Mouse (Mus musculus): ENCODE results near the gene Prm2. TPM values are rescaled to one million over a fixed set of nuclear protein-coding genes. Genes with fewer than 3 reads are reported as not detected.

Prm2 gene
- polyA plus RNA-seq, 1 experiment from 2014 or later = not detected

DNA sequence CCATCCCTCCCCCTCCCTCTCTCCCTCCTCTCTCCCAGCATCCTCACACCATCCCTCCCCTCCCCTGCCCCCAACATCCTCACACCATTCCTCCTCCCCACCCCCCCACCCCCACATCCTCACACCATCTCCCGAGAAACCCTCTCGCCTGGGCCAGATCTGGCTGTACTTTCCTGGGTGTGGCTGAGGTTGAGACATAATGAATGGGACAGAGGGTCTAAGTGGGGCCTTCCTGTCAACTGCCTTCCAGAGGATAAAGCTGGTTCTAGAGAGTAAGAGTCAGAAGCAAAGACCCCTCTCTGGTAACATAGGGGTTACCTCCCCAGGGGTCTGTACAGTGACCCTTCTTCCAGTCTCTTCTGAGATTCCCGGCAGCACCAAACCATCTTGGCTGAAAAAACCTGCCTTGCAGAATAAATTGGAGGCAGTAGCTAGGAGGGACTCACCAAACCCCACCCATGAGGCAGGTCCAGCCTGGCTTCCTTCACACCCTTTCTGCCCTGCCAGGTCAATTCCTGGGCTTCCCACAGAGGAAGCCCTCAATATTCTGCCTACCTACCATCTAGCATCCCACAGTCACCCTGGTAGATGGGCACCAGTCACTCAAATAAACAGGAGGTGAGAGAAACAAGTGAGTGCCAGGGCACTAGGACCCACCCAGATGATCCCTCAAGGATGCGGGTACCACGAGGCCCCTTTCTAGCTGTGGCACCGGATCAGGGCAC lies 32.2 kb downstream of the Prm2 start:
- Histone ChIP-seq H3K36me3 (ENCODE audit: control insufficient read depth, insufficient read depth, low read length) (no peaks in the 10 kb centered on the region), H3K9me3 (ENCODE audit: control insufficient read depth, low read length) (no peaks in the 10 kb centered on the region), H3K4me3 (ENCODE audit: control insufficient read depth in 1 of 2, insufficient read depth in 1 of 2, low read depth in 1 of 2, low read length in 2 of 2) (no peak overlapping the region), H3K27ac (replicated peaks in 1 of 2; ENCODE audit: control insufficient read depth in 1 of 2, insufficient read depth in 1 of 2, low read depth in 2 of 2, low read length in 2 of 2) (no peak overlapping the region), H3K27me3 (ENCODE audit: control insufficient read depth, insufficient read depth, low read length) (0 out of 2 replicates have a peak, but pooled peaks cover 3% of the 10 kb centered on the region), H3K9ac (ENCODE audit: low read length) (no peak overlapping the region), H3K4me1 (ENCODE audit: control insufficient read depth in 2 of 2, insufficient read depth in 2 of 2, low read length in 2 of 2) (peaks cover 0 to 5% of the 10 kb centered on the region in 2 experiments; a peak in 2 of 4 replicates), H3K4me2 (ENCODE audit: low read length) (no peak overlapping the region)
- ATAC-seq (ENCODE audit: insufficient number of reproducible peaks, insufficient read depth, low FRiP score, low read depth) = no peak
- 53% methylated on average over 6 of the region's 6 CpGs for WGBS

DNA sequence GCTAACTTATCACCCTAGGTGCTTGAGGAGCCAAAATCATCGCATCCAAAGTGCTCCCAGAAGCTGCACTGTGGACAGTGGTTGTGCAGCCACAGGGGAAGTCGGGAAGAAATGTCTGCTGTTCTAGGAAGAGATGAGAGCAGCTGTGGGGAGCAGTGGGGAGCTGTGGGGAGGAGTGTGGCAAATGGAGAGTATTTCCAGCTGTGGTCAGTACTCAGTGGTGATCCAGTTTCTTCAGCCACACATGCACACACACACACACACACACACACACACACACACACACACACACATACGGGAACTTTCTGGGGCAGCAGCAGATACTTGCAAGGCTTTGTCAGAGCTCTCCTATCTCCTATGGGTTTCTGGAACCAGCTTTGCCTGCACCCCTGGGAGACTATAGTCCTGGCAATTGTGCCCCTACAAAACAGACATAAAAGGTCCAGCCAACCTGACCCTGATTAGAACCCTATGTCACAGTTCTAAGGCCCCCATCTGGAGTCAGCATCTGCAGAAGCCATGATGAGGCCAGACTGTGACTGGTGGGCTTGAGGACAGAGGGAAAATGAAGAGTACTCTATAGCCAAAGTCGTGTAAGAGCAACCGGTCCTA lies 33.3 kb downstream of the Prm2 start:
- Histone ChIP-seq H3K4me3 (ENCODE audit: control insufficient read depth in 1 of 2, insufficient read depth in 1 of 2, low read depth in 1 of 2, low read length in 2 of 2) (no peak overlapping the region), H3K9me3 (ENCODE audit: control insufficient read depth, low read length) (no peaks in the 10 kb centered on the region), H3K36me3 (ENCODE audit: control insufficient read depth, insufficient read depth, low read length) (no peaks in the 10 kb centered on the region), H3K4me1 (ENCODE audit: control insufficient read depth in 2 of 2, insufficient read depth in 2 of 2, low read length in 2 of 2) (peaks cover 0 to 5% of the 10 kb centered on the region in 2 experiments; a peak in 2 of 4 replicates), H3K27ac (replicated peaks in 1 of 2; ENCODE audit: control insufficient read depth in 1 of 2, insufficient read depth in 1 of 2, low read depth in 2 of 2, low read length in 2 of 2) (no peak overlapping the region), H3K27me3 (ENCODE audit: control insufficient read depth, insufficient read depth, low read length) (0 out of 2 replicates have a peak, but pooled peaks cover 3% of the 10 kb centered on the region), H3K4me2 (ENCODE audit: low read length) (no peak overlapping the region), H3K9ac (ENCODE audit: low read length) (no peak overlapping the region)
- no peak for ATAC-seq (ENCODE audit: insufficient number of reproducible peaks, insufficient read depth, low FRiP score, low read depth)
- WGBS = 75% methylated on average over 5 of the region's 5 CpGs

DNA sequence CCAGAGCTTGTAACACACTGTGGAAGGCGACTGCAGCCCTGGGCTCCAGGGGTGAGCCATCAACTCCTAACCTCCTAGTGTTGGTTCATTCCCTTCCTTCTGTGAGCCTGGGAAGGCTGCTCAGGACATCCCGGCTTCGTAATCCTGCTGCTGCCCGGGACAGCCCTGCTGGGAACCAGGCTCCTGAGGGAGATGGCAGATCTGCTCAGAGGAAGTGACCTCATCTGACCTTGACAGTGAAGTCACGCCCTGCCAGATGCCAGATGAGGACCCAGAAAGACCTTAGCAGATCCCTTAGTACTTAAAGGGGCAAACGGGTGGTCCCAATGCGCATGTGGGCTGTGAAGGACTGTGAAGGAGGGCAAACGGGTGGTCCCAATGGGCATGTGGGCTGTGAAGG lies 34.8 kb downstream of the Prm2 start:
- Histone ChIP-seq H3K27ac (replicated peaks in 1 of 2; ENCODE audit: control insufficient read depth in 1 of 2, insufficient read depth in 1 of 2, low read depth in 2 of 2, low read length in 2 of 2) (no peak overlapping the region), H3K4me3 (ENCODE audit: control insufficient read depth in 1 of 2, insufficient read depth in 1 of 2, low read depth in 1 of 2, low read length in 2 of 2) (no peak overlapping the region), H3K4me1 (ENCODE audit: control insufficient read depth in 2 of 2, insufficient read depth in 2 of 2, low read length in 2 of 2) (peaks cover 0 to 5% of the 10 kb centered on the region in 2 experiments; a peak in 2 of 4 replicates), H3K9me3 (ENCODE audit: control insufficient read depth, low read length) (no peaks in the 10 kb centered on the region), H3K4me2 (ENCODE audit: low read length) (no peak overlapping the region), H3K27me3 (ENCODE audit: control insufficient read depth, insufficient read depth, low read length) (0 out of 2 replicates have a peak, but pooled peaks cover 3% of the 10 kb centered on the region), H3K36me3 (ENCODE audit: control insufficient read depth, insufficient read depth, low read length) (no peaks in the 10 kb centered on the region), H3K9ac (ENCODE audit: low read length) (no peak overlapping the region)
- 52% methylated on average over 8 of the region's 8 CpGs for WGBS
- no peak for ATAC-seq (ENCODE audit: insufficient number of reproducible peaks, insufficient read depth, low FRiP score, low read depth)

DNA sequence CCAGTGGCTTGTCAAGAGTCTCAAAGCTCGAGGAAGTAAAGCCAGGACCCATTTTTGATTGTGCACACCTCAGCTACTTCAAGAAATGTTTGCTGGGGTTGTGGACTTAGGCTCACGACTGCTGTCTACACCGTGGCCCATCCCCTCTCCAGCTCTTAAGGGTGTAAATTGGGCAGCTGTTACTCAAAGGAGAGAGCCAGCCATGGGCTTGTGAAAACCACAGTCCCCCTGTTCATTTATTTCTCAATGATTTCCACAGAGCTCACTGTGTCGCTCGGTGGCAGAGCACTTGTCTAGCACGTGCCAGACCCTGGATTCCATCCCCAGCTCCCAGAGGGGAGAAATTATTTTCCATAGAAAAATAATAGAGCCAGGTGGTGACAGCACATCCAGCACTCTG lies 39.8 kb downstream of the Prm2 start:
- Histone ChIP-seq H3K9ac (ENCODE audit: low read length) (no peak overlapping the region), H3K4me1 (ENCODE audit: control insufficient read depth in 2 of 2, insufficient read depth in 2 of 2, low read length in 2 of 2) (peaks cover 0 to 2% of the 10 kb centered on the region in 2 experiments; a peak in 2 of 4 replicates), H3K36me3 (ENCODE audit: control insufficient read depth, insufficient read depth, low read length) (no peaks in the 10 kb centered on the region), H3K27ac (replicated peaks in 1 of 2; ENCODE audit: control insufficient read depth in 1 of 2, insufficient read depth in 1 of 2, low read depth in 2 of 2, low read length in 2 of 2) (no peak overlapping the region), H3K4me2 (ENCODE audit: low read length) (no peak overlapping the region), H3K4me3 (ENCODE audit: control insufficient read depth in 1 of 2, insufficient read depth in 1 of 2, low read depth in 1 of 2, low read length in 2 of 2) (no peak overlapping the region), H3K27me3 (ENCODE audit: control insufficient read depth, insufficient read depth, low read length) (no peaks in the 10 kb centered on the region; the same call in 1 of the 2 replicates), H3K9me3 (ENCODE audit: control insufficient read depth, low read length) (no peaks in the 10 kb centered on the region)
- WGBS = 79% methylated on average over 5 of the region's 6 CpGs
- ATAC-seq (ENCODE audit: insufficient number of reproducible peaks, insufficient read depth, low FRiP score, low read depth) = no peak

GRCm38 (mm10) chr16:10754521-10755296 lies 41.2 kb downstream of the Prm2 start:
- H3K4me2 ChIP-seq (ENCODE audit: low read length) = no peak overlapping the region
- peaks cover 7% of the 10 kb centered on the region in 2 experiments for H3K4me1 ChIP-seq (ENCODE audit: control insufficient read depth in 2 of 2, insufficient read depth in 2 of 2, low read length in 2 of 2)
- H3K9ac ChIP-seq (ENCODE audit: low read length) = no peak overlapping the region
- H3K9me3 ChIP-seq (ENCODE audit: control insufficient read depth, low read length) = no peaks in the 10 kb centered on the region
- 87% methylated on average over 3 of the region's 3 CpGs for WGBS
- H3K27me3 ChIP-seq (ENCODE audit: control insufficient read depth, insufficient read depth, low read length) = no peaks in the 10 kb centered on the region; the same call in 1 of the 2 replicates
- no peaks in the 10 kb centered on the region for H3K36me3 ChIP-seq (ENCODE audit: control insufficient read depth, insufficient read depth, low read length)
- ATAC-seq (ENCODE audit: insufficient number of reproducible peaks, insufficient read depth, low FRiP score, low read depth) = no peak
- no peak overlapping the region for H3K4me3 ChIP-seq (ENCODE audit: control insufficient read depth in 1 of 2, insufficient read depth in 1 of 2, low read depth in 1 of 2, low read length in 2 of 2)
- H3K27ac ChIP-seq (replicated peaks in 1 of 2; ENCODE audit: control insufficient read depth in 1 of 2, insufficient read depth in 1 of 2, low read depth in 2 of 2, low read length in 2 of 2) = no peak overlapping the region

DNA sequence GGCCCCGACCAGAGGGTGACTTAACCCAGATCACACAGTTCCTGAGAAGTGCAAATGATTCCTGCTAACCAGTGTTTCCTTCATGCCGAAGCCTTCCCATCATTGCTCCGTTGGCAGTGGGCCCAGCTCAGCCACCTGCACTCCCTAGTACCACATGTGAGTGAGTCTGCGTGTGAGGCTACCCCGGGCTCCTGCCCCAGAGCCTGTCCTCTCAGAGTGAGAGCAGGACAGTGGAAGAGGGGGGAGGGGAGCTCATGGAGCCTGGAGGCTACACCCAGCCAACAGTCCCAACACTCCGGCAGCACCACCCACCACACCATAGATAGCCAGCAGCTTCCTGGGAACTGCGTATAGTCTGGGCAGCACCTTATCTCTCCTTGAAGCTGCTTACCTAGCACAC lies 46.1 kb downstream of the Prm2 start:
- 12% methylated on average over 7 of the region's 7 CpGs for WGBS
- no peaks in the 10 kb centered on the region for H3K9me3 ChIP-seq (ENCODE audit: control insufficient read depth, low read length)
- H3K4me2 ChIP-seq (ENCODE audit: low read length) = no peak overlapping the region
- ATAC-seq (ENCODE audit: insufficient number of reproducible peaks, insufficient read depth, low FRiP score, low read depth) = peak; percentile 78
- H3K9ac ChIP-seq (ENCODE audit: low read length) = no peak overlapping the region
- H3K27ac ChIP-seq (replicated peaks in 1 of 2; ENCODE audit: control insufficient read depth in 1 of 2, insufficient read depth in 1 of 2, low read depth in 2 of 2, low read length in 2 of 2) = peak overlapping the region in 1 of 2 experiments; percentile 33; a peak in 2 of 4 replicates
- no peak overlapping the region for H3K4me3 ChIP-seq (ENCODE audit: control insufficient read depth in 1 of 2, insufficient read depth in 1 of 2, low read depth in 1 of 2, low read length in 2 of 2)
- H3K36me3 ChIP-seq (ENCODE audit: control insufficient read depth, insufficient read depth, low read length) = no peaks in the 10 kb centered on the region
- peaks cover 17 to 18% of the 10 kb centered on the region in 2 experiments for H3K4me1 ChIP-seq (ENCODE audit: control insufficient read depth in 2 of 2, insufficient read depth in 2 of 2, low read length in 2 of 2)
- H3K27me3 ChIP-seq (ENCODE audit: control insufficient read depth, insufficient read depth, low read length) = no peaks in the 10 kb centered on the region; the same call in 1 of the 2 replicates

GRCm38 (mm10) chr16:10749226-10749625 lies 46.7 kb downstream of the Prm2 start:
- H3K4me1 ChIP-seq (ENCODE audit: control insufficient read depth in 2 of 2, insufficient read depth in 2 of 2, low read length in 2 of 2) = peaks cover 17 to 18% of the 10 kb centered on the region in 2 experiments
- no peak overlapping the region for H3K9ac ChIP-seq (ENCODE audit: low read length)
- H3K27me3 ChIP-seq (ENCODE audit: control insufficient read depth, insufficient read depth, low read length) = no peaks in the 10 kb centered on the region; the same call in 1 of the 2 replicates
- H3K9me3 ChIP-seq (ENCODE audit: control insufficient read depth, low read length) = no peaks in the 10 kb centered on the region
- 32% methylated on average over 7 of the region's 7 CpGs for WGBS
- no peak overlapping the region for H3K4me3 ChIP-seq (ENCODE audit: control insufficient read depth in 1 of 2, insufficient read depth in 1 of 2, low read depth in 1 of 2, low read length in 2 of 2)
- H3K4me2 ChIP-seq (ENCODE audit: low read length) = no peak overlapping the region
- no peaks in the 10 kb centered on the region for H3K36me3 ChIP-seq (ENCODE audit: control insufficient read depth, insufficient read depth, low read length)
- ATAC-seq (ENCODE audit: insufficient number of reproducible peaks, insufficient read depth, low FRiP score, low read depth) = no peak
- H3K27ac ChIP-seq (replicated peaks in 1 of 2; ENCODE audit: control insufficient read depth in 1 of 2, insufficient read depth in 1 of 2, low read depth in 2 of 2, low read length in 2 of 2) = no peak overlapping the region
